Mouse (Mus musculus): ENCODE results near the gene Kctd19. TPM values are rescaled to one million over a fixed set of nuclear protein-coding genes. Genes with fewer than 3 reads are reported as not detected.

Gene Kctd19
- total and polyA plus RNA-seq, 3 experiments = not detected

DNA sequence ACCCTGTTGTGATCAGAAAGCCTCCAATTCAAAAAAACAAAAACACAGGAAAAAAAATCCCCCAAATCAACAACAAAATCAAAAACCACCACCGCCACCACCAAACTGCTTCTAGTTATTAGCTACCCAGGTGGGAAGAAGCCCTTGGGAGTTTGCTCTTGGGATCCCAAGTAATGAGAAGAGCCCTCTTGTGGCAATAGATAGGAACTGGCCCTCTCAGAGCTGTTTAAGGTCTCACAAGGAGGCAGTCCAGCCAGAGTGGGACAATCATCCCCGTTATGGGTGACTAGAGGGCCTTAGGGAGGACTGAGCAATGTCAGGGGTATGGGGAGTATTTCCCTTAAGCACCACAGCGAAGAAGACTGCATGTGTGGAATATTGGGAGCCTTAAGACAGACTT is 15.6 kb downstream of the Kctd19 start:
- H3K9me3 ChIP-seq (replicated peaks) = no peaks in the 10 kb centered on the region
- no peak for ATAC-seq (ENCODE audit: extremely low read depth, insufficient number of reproducible peaks, low FRiP score, poor library complexity, severe bottlenecking)
- no peak overlapping the region for H3K4me3 ChIP-seq (ENCODE audit: low read depth, low read length)
- TF ChIP-seq POLR2AphosphoS5 (IDR thresholded peaks at IDR 0.05; ENCODE audit: insufficient replicate concordance, low read depth, low read length) = no peak
- peak; percentile 55; the same call in 1 of the 2 replicates for TF ChIP-seq CTCF (IDR thresholded peaks at IDR 0.05; ENCODE audit: low read depth, low read length)
- peak; percentile 61 for DNase-seq (ENCODE audit: low spot score)
- H3K4me1 ChIP-seq (ENCODE audit: insufficient read depth, low read depth, low read length) = no peaks in the 10 kb centered on the region
- H3K36me3 ChIP-seq (replicated peaks) = no peaks in the 10 kb centered on the region
- peaks cover 45% of the 10 kb centered on the region for H3K27me3 ChIP-seq (ENCODE audit: insufficient read depth, low read length)

DNA sequence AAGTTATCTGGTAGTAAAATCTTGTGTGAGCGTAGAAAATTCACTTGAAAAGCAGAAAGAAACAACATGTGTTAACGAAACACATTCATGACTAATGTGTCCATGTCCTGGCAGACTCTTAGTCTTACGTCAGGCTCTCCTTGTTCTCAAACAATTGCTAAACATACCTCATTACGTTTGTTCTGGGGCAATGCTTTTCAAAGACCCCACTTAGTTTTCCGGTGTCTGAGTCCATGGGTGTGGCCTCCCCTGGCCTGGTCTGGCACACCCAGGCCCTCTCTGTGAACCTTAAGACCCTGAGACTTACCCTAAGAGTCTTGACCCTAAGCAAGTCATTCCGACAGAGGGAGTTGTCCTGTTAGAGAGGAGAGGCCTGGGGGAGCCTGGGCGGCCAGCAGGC is 19.4 kb downstream of the Kctd19 start:
- H3K27me3 ChIP-seq (ENCODE audit: insufficient read depth, low read length) = peaks cover 46% of the 10 kb centered on the region
- H3K4me1 ChIP-seq (ENCODE audit: insufficient read depth, low read depth, low read length) = no peaks in the 10 kb centered on the region
- H3K36me3 ChIP-seq (replicated peaks) = no peaks in the 10 kb centered on the region
- DNase-seq (ENCODE audit: low spot score) = no peak
- no peak overlapping the region for H3K4me3 ChIP-seq (ENCODE audit: low read depth, low read length)
- ATAC-seq (ENCODE audit: extremely low read depth, insufficient number of reproducible peaks, low FRiP score, poor library complexity, severe bottlenecking) = no peak
- TF ChIP-seq TAL1 (conservative IDR thresholded peaks at IDR 0.05; ENCODE audit: low read depth, low read length) = no peak
- no peak for TF ChIP-seq GATA1 (IDR thresholded peaks at IDR 0.05; ENCODE audit: borderline replicate concordance, low read length)
- no peak for TF ChIP-seq CTCF (IDR thresholded peaks at IDR 0.05; ENCODE audit: low read depth, low read length)
- TF ChIP-seq GATA2 (IDR thresholded peaks at IDR 0.05; ENCODE audit: borderline replicate concordance, low read depth, low read length) = no peak
- TF ChIP-seq POLR2AphosphoS5 (IDR thresholded peaks at IDR 0.05; ENCODE audit: insufficient replicate concordance, low read depth, low read length) = no peak
- no peaks in the 10 kb centered on the region for H3K9me3 ChIP-seq (replicated peaks)

DNA sequence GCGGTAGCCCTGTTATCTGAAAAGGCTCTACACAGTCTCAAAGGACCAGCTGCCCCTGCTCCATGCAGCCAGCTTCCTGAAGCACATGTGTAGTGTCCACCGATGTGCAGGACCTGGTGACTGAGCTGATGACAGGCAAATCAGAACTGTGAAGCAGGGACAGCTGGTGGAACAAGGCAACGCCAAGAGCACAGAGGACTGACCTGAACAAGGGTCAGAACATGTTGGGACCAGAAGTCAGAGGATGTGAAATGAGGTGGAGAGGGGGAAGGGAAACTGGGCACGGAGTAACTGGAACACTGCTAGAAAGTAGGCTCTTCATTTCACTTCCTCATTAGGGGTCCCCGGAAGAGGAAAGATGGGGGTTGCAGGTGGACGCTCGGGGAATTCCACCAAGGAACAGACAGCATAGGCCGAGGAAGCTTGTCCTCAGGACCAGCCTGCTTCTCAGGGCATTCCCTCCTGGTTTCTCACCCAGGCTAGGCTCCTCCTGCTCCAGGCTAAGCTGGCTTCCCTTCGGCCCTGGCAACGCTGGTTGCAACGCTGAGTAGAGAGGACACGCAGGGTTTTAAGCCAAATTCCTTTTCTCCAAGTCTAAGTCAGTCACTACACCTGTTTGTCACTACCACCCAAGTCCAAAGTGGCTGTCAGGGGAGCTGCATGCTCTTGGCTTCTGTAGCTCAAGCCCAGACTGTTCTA is 20.1 kb downstream of the Kctd19 start:
- DNase-seq (ENCODE audit: low spot score) (no peak), ATAC-seq (ENCODE audit: extremely low read depth, insufficient number of reproducible peaks, low FRiP score, poor library complexity, severe bottlenecking) (no peak)
- H3K27me3 ChIP-seq (ENCODE audit: insufficient read depth, low read length) = peaks cover 43% of the 10 kb centered on the region
- H3K4me3 ChIP-seq (ENCODE audit: low read depth, low read length) = no peak overlapping the region
- TF ChIP-seq GATA1 (IDR thresholded peaks at IDR 0.05; ENCODE audit: borderline replicate concordance, low read length) (no peak), CTCF (IDR thresholded peaks at IDR 0.05; ENCODE audit: low read depth, low read length) (no peak)
- H3K36me3 ChIP-seq (replicated peaks) = no peaks in the 10 kb centered on the region
- H3K9me3 ChIP-seq (replicated peaks) = no peaks in the 10 kb centered on the region
- H3K4me1 ChIP-seq (ENCODE audit: insufficient read depth, low read depth, low read length) = no peaks in the 10 kb centered on the region

DNA sequence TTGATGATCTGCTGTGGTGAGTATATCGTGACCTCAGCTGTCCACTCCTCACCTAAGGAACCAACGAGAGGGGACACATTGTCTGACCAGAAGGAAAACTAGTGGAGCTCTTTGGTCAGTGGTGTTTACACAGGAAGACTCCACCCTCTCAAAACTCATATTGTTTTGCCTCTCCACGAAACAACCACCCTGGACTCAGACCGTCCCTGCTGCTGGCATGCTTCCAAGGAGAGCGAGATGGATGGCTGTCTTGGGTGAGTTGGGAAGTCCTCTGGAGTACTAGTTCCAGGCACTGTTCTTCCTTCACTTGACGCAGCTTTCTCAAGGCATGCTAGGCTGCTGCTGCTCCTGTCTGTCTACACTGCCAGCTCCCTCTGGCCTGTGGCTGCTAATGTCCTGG is 24.2 kb downstream of the Kctd19 start:
- Histone ChIP-seq H3K9me3 (replicated peaks) (no peaks in the 10 kb centered on the region), H3K4me3 (ENCODE audit: low read depth, low read length) (no peak overlapping the region), H3K27me3 (ENCODE audit: insufficient read depth, low read length) (peaks cover 41% of the 10 kb centered on the region), H3K36me3 (replicated peaks) (no peaks in the 10 kb centered on the region), H3K4me1 (ENCODE audit: insufficient read depth, low read depth, low read length) (no peaks in the 10 kb centered on the region)
- ATAC-seq (ENCODE audit: extremely low read depth, insufficient number of reproducible peaks, low FRiP score, poor library complexity, severe bottlenecking) (no peak), DNase-seq (ENCODE audit: low spot score) (no peak)
- TF ChIP-seq CTCF (IDR thresholded peaks at IDR 0.05; ENCODE audit: low read depth, low read length) (no peak), POLR2AphosphoS5 (IDR thresholded peaks at IDR 0.05; ENCODE audit: insufficient replicate concordance, low read depth, low read length) (no peak), GATA1 (IDR thresholded peaks at IDR 0.05; ENCODE audit: borderline replicate concordance, low read length) (no peak), TAL1 (conservative IDR thresholded peaks at IDR 0.05; ENCODE audit: low read depth, low read length) (no peak), GATA2 (IDR thresholded peaks at IDR 0.05; ENCODE audit: borderline replicate concordance, low read depth, low read length) (no peak)

DNA sequence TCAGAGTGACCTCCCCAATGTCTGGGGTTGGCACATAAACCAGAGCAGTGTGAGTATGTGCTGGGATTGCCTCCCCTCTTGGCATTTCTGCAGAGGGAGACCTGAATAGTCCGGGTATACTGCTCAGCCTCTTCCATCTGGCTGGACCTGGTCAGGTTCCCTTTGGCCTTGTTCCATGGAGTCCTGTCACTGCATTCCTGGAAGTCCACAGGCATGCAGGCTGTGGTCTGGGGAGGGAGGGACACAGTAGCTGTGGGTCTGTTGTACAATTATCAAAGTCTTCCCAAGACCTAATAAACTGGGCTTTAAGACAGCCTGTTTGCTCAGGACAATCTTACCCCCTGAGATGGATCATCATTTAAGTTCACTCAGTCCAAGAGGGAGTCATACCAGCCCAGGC is 26.2 kb downstream of the Kctd19 start:
- peaks cover 34% of the 10 kb centered on the region for H3K27me3 ChIP-seq (ENCODE audit: insufficient read depth, low read length)
- no peak for ATAC-seq (ENCODE audit: extremely low read depth, insufficient number of reproducible peaks, low FRiP score, poor library complexity, severe bottlenecking)
- no peak for DNase-seq (ENCODE audit: low spot score)
- no peaks in the 10 kb centered on the region for H3K4me1 ChIP-seq (ENCODE audit: insufficient read depth, low read depth, low read length)
- H3K9me3 ChIP-seq (replicated peaks) = no peaks in the 10 kb centered on the region
- no peak for TF ChIP-seq CTCF (IDR thresholded peaks at IDR 0.05; ENCODE audit: low read depth, low read length)
- no peak for TF ChIP-seq TAL1 (conservative IDR thresholded peaks at IDR 0.05; ENCODE audit: low read depth, low read length)
- TF ChIP-seq GATA2 (IDR thresholded peaks at IDR 0.05; ENCODE audit: borderline replicate concordance, low read depth, low read length) = no peak
- TF ChIP-seq POLR2AphosphoS5 (IDR thresholded peaks at IDR 0.05; ENCODE audit: insufficient replicate concordance, low read depth, low read length) = no peak
- TF ChIP-seq GATA1 (IDR thresholded peaks at IDR 0.05; ENCODE audit: borderline replicate concordance, low read length) = no peak
- H3K4me3 ChIP-seq (ENCODE audit: low read depth, low read length) = no peak overlapping the region
- no peaks in the 10 kb centered on the region for H3K36me3 ChIP-seq (replicated peaks)

DNA sequence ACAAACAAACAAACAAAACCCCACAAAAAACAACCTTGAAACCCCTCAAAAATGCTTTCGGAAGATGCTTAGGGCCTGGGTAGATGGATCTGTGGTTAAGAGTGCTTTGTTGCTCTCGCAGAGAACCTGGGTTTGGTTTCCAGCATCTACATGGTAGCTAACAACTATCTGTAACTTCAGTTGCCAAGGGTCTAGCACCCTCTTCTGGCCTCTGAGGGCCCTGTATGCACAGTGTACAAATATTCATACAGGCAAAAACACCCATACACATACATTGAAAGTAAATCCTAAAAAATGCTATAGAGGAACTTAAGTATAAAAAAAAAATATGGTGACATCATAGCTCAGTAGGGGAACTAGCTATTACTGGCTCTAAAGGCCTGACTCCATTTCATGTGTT is 29.2 kb downstream of the Kctd19 start:
- DNase-seq (ENCODE audit: low spot score) (no peak), ATAC-seq (ENCODE audit: extremely low read depth, insufficient number of reproducible peaks, low FRiP score, poor library complexity, severe bottlenecking) (no peak)
- H3K36me3 ChIP-seq (replicated peaks) = no peaks in the 10 kb centered on the region
- TF ChIP-seq CTCF (IDR thresholded peaks at IDR 0.05; ENCODE audit: low read depth, low read length) (no peak), POLR2AphosphoS5 (IDR thresholded peaks at IDR 0.05; ENCODE audit: insufficient replicate concordance, low read depth, low read length) (no peak), TAL1 (conservative IDR thresholded peaks at IDR 0.05; ENCODE audit: low read depth, low read length) (no peak), GATA2 (IDR thresholded peaks at IDR 0.05; ENCODE audit: borderline replicate concordance, low read depth, low read length) (no peak), GATA1 (IDR thresholded peaks at IDR 0.05; ENCODE audit: borderline replicate concordance, low read length) (no peak)
- peaks cover 41% of the 10 kb centered on the region for H3K27me3 ChIP-seq (ENCODE audit: insufficient read depth, low read length)
- no peaks in the 10 kb centered on the region for H3K9me3 ChIP-seq (replicated peaks)
- no peak overlapping the region for H3K4me3 ChIP-seq (ENCODE audit: low read depth, low read length)
- no peaks in the 10 kb centered on the region for H3K4me1 ChIP-seq (ENCODE audit: insufficient read depth, low read depth, low read length)
